Mouse (Mus musculus): Measurements from ENCODE around the gene 9330161L09Rik.

- no peak for TF ChIP-seq CTCF (IDR thresholded peaks at IDR 0.05; ENCODE audit: insufficient read depth, low read depth, low read length)
- no peak for TF ChIP-seq POLR2A (IDR thresholded peaks at IDR 0.05; ENCODE audit: insufficient read depth, low read depth, low read length)
Observed at GRCm38 (mm10) chr12:103433430-103433829, 25.8 kb upstream of the 9330161L09Rik start.

All from olfactory bulb, adult 2 months (tissue).